ENCODE assay signal across 8 mouse cellular contexts in the genomic region with DNA sequence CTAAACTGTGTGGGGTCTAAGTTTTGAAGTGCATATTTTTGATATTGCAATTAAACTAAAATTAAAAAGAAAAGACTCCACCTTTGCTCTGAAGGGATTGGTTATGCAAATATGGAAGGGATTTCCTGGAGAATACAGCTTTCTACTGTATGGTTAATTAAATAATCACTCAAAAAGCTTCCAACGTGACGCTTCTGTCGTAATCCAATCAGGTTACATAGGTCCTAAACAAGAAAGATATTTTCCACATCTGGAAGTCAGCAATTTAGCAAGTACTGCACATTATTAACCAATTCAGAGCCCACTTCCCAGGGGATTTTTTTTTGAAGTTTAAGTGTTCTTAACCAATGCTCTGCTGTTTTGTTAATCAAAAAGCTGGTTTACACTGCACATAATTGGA. TPM values are rescaled to one million over a fixed set of nuclear protein-coding genes. Genes with fewer than 3 reads are reported as not detected.
DNase-seq lines count a peak whose midpoint lies in the region; ATAC-seq and TF ChIP-seq lines count a peak whose summit lies in the region.

No protein-coding gene starts in this region.

- no peak overlapping the region; the same call in 1 of the 2 replicates for H3K4me3 ChIP-seq in heart, embryonic 15.5 days
- H3K4me3 ChIP-seq in CH12.LX (replicated peaks in 1 of 3; ENCODE audit: low read depth in 2 of 3, low read length in 2 of 3, poor library complexity in 1 of 3) = no peak overlapping the region
- H3K4me3 ChIP-seq in forebrain, embryonic 13.5 days = peak overlapping the region; percentile 92; the same call in 1 of the 2 replicates
- no peak overlapping the region for H3K4me3 ChIP-seq in macrophage (ENCODE audit: inconsistent target)

- TF ChIP-seq CTCF in CH12.LX (conservative IDR thresholded peaks at IDR 0.05 in 1 of 2, IDR thresholded peaks at IDR 0.05 in 1 of 2; ENCODE audit: low read depth in 2 of 2, low read length in 2 of 2) = no peak

- TF ChIP-seq RAD21 in CH12.LX (IDR thresholded peaks at IDR 0.05; ENCODE audit: low read depth, low read length) = no peak

- no peak overlapping the region for H3K9ac ChIP-seq in heart, embryonic 15.5 days
- H3K9ac ChIP-seq in CH12.LX (ENCODE audit: insufficient read depth, low read depth) = peak overlapping the region; percentile 100
- H3K9ac ChIP-seq in forebrain, embryonic 13.5 days = 0 out of 2 replicates have a peak overlapping the region, but pooled peaks have one; percentile 45

- no peak for TF ChIP-seq POLR2A in CH12.LX (IDR thresholded peaks at IDR 0.05; ENCODE audit: low read depth, low read length)

- no peaks in the 10 kb centered on the region for H3K9me3 ChIP-seq in heart, embryonic 15.5 days (replicated peaks)
- no peaks in the 10 kb centered on the region for H3K9me3 ChIP-seq in CH12.LX (replicated peaks; ENCODE audit: low read length)
- H3K9me3 ChIP-seq in forebrain, embryonic 13.5 days (replicated peaks) = no peaks in the 10 kb centered on the region

- WGBS in heart, embryonic 15.5 days = 64% methylated on average over 3 of the region's 3 CpGs
- WGBS in forebrain, embryonic 13.5 days = 24% methylated on average over 3 of the region's 3 CpGs
- WGBS in macrophage (ENCODE audit: missing documents) = 14% methylated on average over 3 of the region's 3 CpGs

- peak overlapping the region; percentile 70; the same call in 1 of the 2 replicates for H3K4me2 ChIP-seq in heart, embryonic 15.5 days
- H3K4me2 ChIP-seq in CH12.LX (ENCODE audit: insufficient read depth, low read depth, poor library complexity, severe bottlenecking) = peak overlapping the region; percentile 91
- H3K4me2 ChIP-seq in forebrain, embryonic 13.5 days = peak overlapping the region; percentile 75

- peaks cover 17% of the 10 kb centered on the region for H3K4me1 ChIP-seq in heart, embryonic 15.5 days (replicated peaks)
- H3K4me1 ChIP-seq in CH12.LX (ENCODE audit: control insufficient read depth in 1 of 2, insufficient read depth in 2 of 2) = peaks cover 2 to 36% of the 10 kb centered on the region in 2 experiments; a peak in 2 of 4 replicates
- H3K4me1 ChIP-seq in forebrain, embryonic 13.5 days = peaks cover 34% of the 10 kb centered on the region

- dilution Hi-C loops in CH12.LX (cut with MboI; ENCODE audit: extremely low pct_ligation_motif_present, extremely low pct_unique_long_range_greater_than_20kb, low sequenced_read_pairs) = no loop called here

- no peak for DNase-seq in heart, postnatal 4 days
- DNase-seq in CH12.LX (ENCODE audit: extremely low read depth) = no peak
- no peak for DNase-seq in thymus, postnatal 4 days
- DNase-seq in right cerebral cortex, adult 2 months (ENCODE audit: low spot score in 2 of 2) = no peak
- no peak for DNase-seq in adrenal gland, postnatal 10 days

- H3K79me2 ChIP-seq in CH12.LX (replicated peaks; ENCODE audit: control insufficient read depth, extremely low read depth, insufficient read depth, poor library complexity, severe bottlenecking) (peaks cover 43% of the 10 kb centered on the region), macrophage (ENCODE audit: inconsistent target) (peaks cover 72% of the 10 kb centered on the region)

- no peak for TF ChIP-seq EP300 in CH12.LX (IDR thresholded peaks at IDR 0.05; ENCODE audit: low read length)

- in situ Hi-C loops in CH12.LX (cut with MboI; ENCODE audit: low pct_ligation_motif_present, low pct_unique_long_range_greater_than_20kb, low sequenced_read_pairs) = loop anchor here (25.0 kb wide), 2 partner anchors 652 to 1323 kb away; no protein-coding TSS in a partner anchor

- ATAC-seq in heart, embryonic 15.5 days (replicated peaks; ENCODE audit: insufficient number of reproducible peaks, insufficient read depth, low FRiP score, low read depth) = no peak
- no peak for ATAC-seq in forebrain, embryonic 13.5 days

- H3K27me3 ChIP-seq in heart, embryonic 15.5 days = no peaks in the 10 kb centered on the region
- H3K27me3 ChIP-seq in CH12.LX (replicated peaks) = no peaks in the 10 kb centered on the region
- H3K27me3 ChIP-seq in forebrain, embryonic 13.5 days = no peaks in the 10 kb centered on the region

- peak overlapping the region; percentile 96; the same call in 1 of the 2 replicates for H3K27ac ChIP-seq in heart, embryonic 15.5 days
- peak overlapping the region; percentile 68; the same call in 1 of the 2 replicates for H3K27ac ChIP-seq in CH12.LX (ENCODE audit: insufficient read depth, low read depth)
- H3K27ac ChIP-seq in forebrain, embryonic 13.5 days = 0 out of 2 replicates have a peak overlapping the region, but pooled peaks have one; percentile 31
- peak overlapping the region; percentile 98 for H3K27ac ChIP-seq in macrophage

- H3K36me3 ChIP-seq in heart, embryonic 15.5 days = no peaks in the 10 kb centered on the region
- H3K36me3 ChIP-seq in CH12.LX (replicated peaks in 1 of 2; ENCODE audit: control insufficient read depth in 1 of 2, insufficient read depth in 1 of 2, low read length in 1 of 2) = no peaks in the 10 kb centered on the region
- no peaks in the 10 kb centered on the region for H3K36me3 ChIP-seq in forebrain, embryonic 13.5 days (ENCODE audit: poor library complexity, severe bottlenecking)
- H3K36me3 ChIP-seq in macrophage (ENCODE audit: inconsistent target) = no peaks in the 10 kb centered on the region

TF ChIP-seq in CH12.LX, 34 proteins besides CTCF, POLR2A, EP300 and RAD21:
- TF ChIP-seq MXI1 (IDR thresholded peaks at IDR 0.05; ENCODE audit: low read depth, low read length) (no peak), TCF12 (IDR thresholded peaks at IDR 0.05; ENCODE audit: low read depth, low read length) (no peak), TBP (conservative IDR thresholded peaks at IDR 0.05; ENCODE audit: low read depth, low read length) (0 out of 2 replicates have a peak, but pooled peaks have one; percentile 29), SIN3A (IDR thresholded peaks at IDR 0.05; ENCODE audit: low read length) (no peak), BHLHE40 (IDR thresholded peaks at IDR 0.05; ENCODE audit: low read depth, low read length) (no peak), PAX5 (IDR thresholded peaks at IDR 0.05; ENCODE audit: low read length) (no peak), POLR2AphosphoS2 (IDR thresholded peaks at IDR 0.05; ENCODE audit: low read depth, low read length) (no peak), MAFK (IDR thresholded peaks at IDR 0.05; ENCODE audit: insufficient replicate concordance, low read length) (no peak), HCFC1 (IDR thresholded peaks at IDR 0.05; ENCODE audit: low read depth, low read length) (no peak), IRF4 (IDR thresholded peaks at IDR 0.05; ENCODE audit: low read depth, low read length) (0 out of 2 replicates have a peak, but pooled peaks have one; percentile 22), ELF1 (IDR thresholded peaks at IDR 0.05; ENCODE audit: low read depth, low read length) (no peak), USF1 (IDR thresholded peaks at IDR 0.05; ENCODE audit: low read depth, low read length) (no peak), ZC3H11A (IDR thresholded peaks at IDR 0.05; ENCODE audit: low read depth, low read length) (no peak), JUND (conservative IDR thresholded peaks at IDR 0.05; ENCODE audit: low read depth, low read length) (no peak), ZNF384 (IDR thresholded peaks at IDR 0.05; ENCODE audit: low read depth, low read length) (peak; percentile 29), KAT2A (IDR thresholded peaks at IDR 0.05; ENCODE audit: insufficient replicate concordance, low read length) (no peak)

RNA-seq across cellular contexts. Expression of a gene that starts 3.3 kb away (rescaled TPM):
- polyA plus RNA-seq in heart, embryonic 15.5 days (2015; fragmentation: Nextera tagmentation; extraction: Ambion mirVana) = 21.4 and 28.7 TPM in 2 replicates
- total RNA-seq in heart, postnatal 4 days (2021) = 10 to 100 TPM; 59.7 to 66.5 TPM
- total RNA-seq in CH12.LX (2012; rRNA removed) (20.6 and 25.8 TPM in 2 replicates), CH12.LX (2014; rRNA removed) (12.9 and 13.2 TPM in 2 replicates)
- polyA plus RNA-seq in CH12.LX (2012; ENCODE audit: insufficient read length, low read depth) (20.8 and 21.1 TPM in 2 replicates), macrophage (2018) (134 to 164 TPM (median 138 TPM) in 3 replicates)
- polyA plus RNA-seq in forebrain, embryonic 13.5 days (2015; fragmentation: Nextera tagmentation; extraction: Ambion mirVana) = 74.7 and 85.4 TPM in 2 replicates
- 1,000 to 10,000 TPM; 2,413 to 6,939 (median 3,772) TPM for total RNA-seq in macrophage (2018; cell fraction: chromatin; rRNA removed)
- 100 to 1,000 TPM; 305 to 558 (median 425) TPM for total RNA-seq in macrophage (2018; cell fraction: cytosol; rRNA removed)
- 1,000 to 10,000 TPM; 1,334 to 4,677 (median 2,196) TPM for total RNA-seq in macrophage (2018; cell fraction: nucleus; rRNA removed)
- total RNA-seq in adrenal gland, postnatal 10 days (2021) = 100 to 1,000 TPM; 129 to 138 TPM

Comparison
In these comparisons a context has a peak if more than half of its experiments do, and no peak if none do; other contexts are left out.
1. H3K27ac ChIP-seq: peak in every context shown above with its lines; median percentile 98 in macrophage; 96 in heart, embryonic 15.5 days; 68 in CH12.LX; 31 in forebrain, embryonic 13.5 days.